Mouse (Mus musculus): ENCODE results near the gene Nf2. TPM values are rescaled to one million over a fixed set of nuclear protein-coding genes. Genes with fewer than 3 reads are reported as not detected.

Gene Nf2
- total and polyA plus RNA-seq, 3 experiments = 45.2 to 103 (median 50.7) TPM

GRCm38 (mm10) chr11:4853021-4853420, 3.7 kb upstream of the Nf2 start:
- Histone ChIP-seq H3K4me1 (ENCODE audit: control insufficient read depth in 1 of 2, insufficient read depth in 2 of 2) (peaks cover 0 to 5% of the 10 kb centered on the region in 2 experiments; a peak in 1 of 4 replicates), H3K4me2 (ENCODE audit: insufficient read depth, low read depth, poor library complexity, severe bottlenecking) (no peak overlapping the region), H3K36me3 (replicated peaks in 1 of 2; ENCODE audit: control insufficient read depth in 1 of 2, insufficient read depth in 1 of 2, low read length in 1 of 2) (no peaks in the 10 kb centered on the region), H3K9ac (ENCODE audit: insufficient read depth, low read depth) (no peak overlapping the region), H3K27ac (ENCODE audit: insufficient read depth, low read depth) (no peak overlapping the region), H3K9me3 (replicated peaks; ENCODE audit: low read length) (peaks cover 9% of the 10 kb centered on the region), H3K27me3 (replicated peaks) (no peaks in the 10 kb centered on the region), H3K79me2 (replicated peaks; ENCODE audit: control insufficient read depth, extremely low read depth, insufficient read depth, poor library complexity, severe bottlenecking) (peaks cover 8% of the 10 kb centered on the region), H3K4me3 (replicated peaks in 1 of 3; ENCODE audit: low read depth in 2 of 3, low read length in 2 of 3, poor library complexity in 1 of 3) (no peak overlapping the region)
- TF ChIP-seq KAT2A (IDR thresholded peaks at IDR 0.05; ENCODE audit: insufficient replicate concordance, low read length) = no peak
- TF ChIP-seq SIN3A (IDR thresholded peaks at IDR 0.05; ENCODE audit: low read length) = no peak
- peak in 1 of 2 experiments; percentile 15; a peak in 1 of 4 replicates for TF ChIP-seq CTCF (conservative IDR thresholded peaks at IDR 0.05 in 1 of 2, IDR thresholded peaks at IDR 0.05 in 1 of 2; ENCODE audit: low read depth in 2 of 2, low read length in 2 of 2)
- DNase-seq (ENCODE audit: extremely low read depth) = no peak
- in situ Hi-C loops (cut with MboI; ENCODE audit: low pct_ligation_motif_present, low pct_unique_long_range_greater_than_20kb, low sequenced_read_pairs) = no loop called here
- dilution Hi-C loops (cut with MboI; ENCODE audit: extremely low pct_ligation_motif_present, extremely low pct_unique_long_range_greater_than_20kb, low sequenced_read_pairs) = no loop called here

DNA sequence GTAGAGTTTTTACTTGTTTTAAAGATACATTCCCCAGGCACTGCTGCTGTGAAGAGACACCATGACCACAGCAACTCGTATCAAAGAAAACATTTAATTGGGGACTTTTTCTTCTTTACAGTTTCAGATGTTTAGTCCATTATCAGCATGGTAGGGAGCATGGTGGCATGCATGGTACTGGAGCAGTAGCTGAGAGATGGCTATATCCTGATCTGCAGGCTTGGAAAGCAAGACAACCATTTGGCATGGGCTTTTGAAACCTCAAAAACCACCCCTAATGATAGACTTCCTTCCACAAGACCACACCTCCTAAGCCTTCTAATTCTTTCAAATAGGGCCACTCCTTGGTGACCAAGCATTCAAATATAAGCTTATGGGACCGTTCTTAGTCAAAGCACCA, 1.1 kb upstream of the Nf2 start:
- dilution Hi-C loops (cut with MboI; ENCODE audit: extremely low pct_ligation_motif_present, extremely low pct_unique_long_range_greater_than_20kb, low sequenced_read_pairs) (no loop called here), in situ Hi-C loops (cut with MboI; ENCODE audit: low pct_ligation_motif_present, low pct_unique_long_range_greater_than_20kb, low sequenced_read_pairs) (no loop called here)
- H3K27me3 ChIP-seq (replicated peaks) = no peaks in the 10 kb centered on the region
- peaks cover 21% of the 10 kb centered on the region for H3K79me2 ChIP-seq (replicated peaks; ENCODE audit: control insufficient read depth, extremely low read depth, insufficient read depth, poor library complexity, severe bottlenecking)
- peaks cover 9% of the 10 kb centered on the region for H3K9me3 ChIP-seq (replicated peaks; ENCODE audit: low read length)
- H3K4me2 ChIP-seq (ENCODE audit: insufficient read depth, low read depth, poor library complexity, severe bottlenecking) = 0 out of 2 replicates have a peak overlapping the region, but pooled peaks have one; percentile 50
- peaks cover 2 to 25% of the 10 kb centered on the region in 2 experiments; a peak in 2 of 4 replicates for H3K4me1 ChIP-seq (ENCODE audit: control insufficient read depth in 1 of 2, insufficient read depth in 2 of 2)
- peaks cover 0 to 10% of the 10 kb centered on the region in 2 experiments for H3K36me3 ChIP-seq (replicated peaks in 1 of 2; ENCODE audit: control insufficient read depth in 1 of 2, insufficient read depth in 1 of 2, low read length in 1 of 2)
- DNase-seq (ENCODE audit: extremely low read depth) = no peak
- no peak overlapping the region for H3K4me3 ChIP-seq (replicated peaks in 1 of 3; ENCODE audit: low read depth in 2 of 3, low read length in 2 of 3, poor library complexity in 1 of 3)
- no peak overlapping the region for H3K27ac ChIP-seq (ENCODE audit: insufficient read depth, low read depth)
- no peak for TF ChIP-seq JUN (IDR thresholded peaks at IDR 0.05; ENCODE audit: insufficient read depth, low read depth, low read length)
- no peak overlapping the region for H3K9ac ChIP-seq (ENCODE audit: insufficient read depth, low read depth)

- Histone ChIP-seq H3K27ac (ENCODE audit: insufficient read depth, low read depth) (no peak overlapping the region; the same call in 1 of the 2 replicates), H3K36me3 (replicated peaks in 1 of 2; ENCODE audit: control insufficient read depth in 1 of 2, insufficient read depth in 1 of 2, low read length in 1 of 2) (peaks cover 0 to 14% of the 10 kb centered on the region in 2 experiments), H3K9me3 (replicated peaks; ENCODE audit: low read length) (peaks cover 9% of the 10 kb centered on the region), H3K79me2 (replicated peaks; ENCODE audit: control insufficient read depth, extremely low read depth, insufficient read depth, poor library complexity, severe bottlenecking) (peaks cover 26% of the 10 kb centered on the region), H3K27me3 (replicated peaks) (no peaks in the 10 kb centered on the region), H3K9ac (ENCODE audit: insufficient read depth, low read depth) (peak overlapping the region; percentile 95), H3K4me2 (ENCODE audit: insufficient read depth, low read depth, poor library complexity, severe bottlenecking) (peak overlapping the region; percentile 83), H3K4me1 (ENCODE audit: control insufficient read depth in 1 of 2, insufficient read depth in 2 of 2) (peaks cover 2 to 25% of the 10 kb centered on the region in 2 experiments; a peak in 2 of 4 replicates), H3K4me3 (replicated peaks in 1 of 3; ENCODE audit: low read depth in 2 of 3, low read length in 2 of 3, poor library complexity in 1 of 3) (peak overlapping the region; percentile 75 to 92 (median 86))
- dilution Hi-C loops (cut with MboI; ENCODE audit: extremely low pct_ligation_motif_present, extremely low pct_unique_long_range_greater_than_20kb, low sequenced_read_pairs) = no loop called here
- DNase-seq (ENCODE audit: extremely low read depth) = no peak
- in situ Hi-C loops (cut with MboI; ENCODE audit: low pct_ligation_motif_present, low pct_unique_long_range_greater_than_20kb, low sequenced_read_pairs) = loop anchor here (25.0 kb wide), 2 partner anchors 411 to 586 kb away; partner anchors contain the start of genes Hormad2 and Lif
- no peak for TF ChIP-seq TCF12 (IDR thresholded peaks at IDR 0.05; ENCODE audit: low read depth, low read length)
- TF ChIP-seq PAX5 (IDR thresholded peaks at IDR 0.05; ENCODE audit: low read length) = no peak
- TF ChIP-seq CHD2 (IDR thresholded peaks at IDR 0.05; ENCODE audit: low read length) = no peak
- no peak for TF ChIP-seq USF1 (IDR thresholded peaks at IDR 0.05; ENCODE audit: low read depth, low read length)
- no peak for TF ChIP-seq ZMIZ1 (IDR thresholded peaks at IDR 0.05; ENCODE audit: low read depth, low read length)
- no peak for TF ChIP-seq KAT2A (IDR thresholded peaks at IDR 0.05; ENCODE audit: insufficient replicate concordance, low read length)
- TF ChIP-seq JUN (IDR thresholded peaks at IDR 0.05; ENCODE audit: insufficient read depth, low read depth, low read length) = no peak
- no peak for TF ChIP-seq MEF2A (IDR thresholded peaks at IDR 0.05; ENCODE audit: borderline replicate concordance, low read depth, low read length)
- TF ChIP-seq UBTF (IDR thresholded peaks at IDR 0.05; ENCODE audit: low read depth, low read length) = 0 out of 2 replicates have a peak, but pooled peaks have one; percentile 31
- TF ChIP-seq EP300 (IDR thresholded peaks at IDR 0.05; ENCODE audit: low read length) = no peak
- 0 out of 2 replicates have a peak, but pooled peaks have one; percentile 24 for TF ChIP-seq E2F4 (IDR thresholded peaks at IDR 0.05; ENCODE audit: insufficient replicate concordance, low read depth, low read length)
Measured at GRCm38 (mm10) chr11:4848483-4849248, 670 bp downstream of the Nf2 start.

All from CH12.LX (cell line).